Mouse (Mus musculus): Measurements from ENCODE around the gene Ppip5k2.

DNA sequence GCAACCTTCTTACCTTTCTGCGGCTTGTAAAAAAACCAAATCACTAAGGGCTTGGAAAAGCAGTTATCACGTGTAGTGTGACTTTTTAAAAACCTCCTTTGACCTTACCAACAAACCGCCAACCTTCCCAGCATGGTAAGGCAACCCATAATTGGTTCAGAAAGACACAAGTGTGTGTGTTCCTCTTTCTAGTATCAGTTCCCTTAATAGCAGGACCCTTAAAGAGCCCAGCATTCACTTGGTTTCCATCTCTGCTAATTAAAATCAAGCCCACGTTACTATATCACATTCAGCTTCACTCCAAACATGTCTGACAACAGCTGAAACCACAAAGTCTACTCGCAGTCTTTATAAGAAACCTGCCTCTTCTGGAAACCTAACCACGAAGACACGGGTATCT lies 110.8 kb downstream of the Ppip5k2 start:
- TF ChIP-seq POLR2A (IDR thresholded peaks at IDR 0.05; ENCODE audit: borderline replicate concordance, low read depth, low read length): no peak
- no peak for TF ChIP-seq CTCF (IDR thresholded peaks at IDR 0.05; ENCODE audit: low read depth, low read length)

Data from bone marrow macrophage, adult 2 months (primary cell).